Mouse (Mus musculus) heart, adult 2 months (tissue): ENCODE measurements around the gene Ddx25.

ENCODE experiments used
- CTCF ChIP-seq: fragments of 200-600 bp; IDR thresholded peaks from 2 replicates; pipeline ENCODE4 v1.8.1; 2022; ENCODE audit warnings: antibody characterized with exemption, mild to moderate bottlenecking, moderate library complexity
- POLR2A ChIP-seq: fragments of 200-500 bp; IDR thresholded peaks from 2 replicates; pipeline ENCODE4 v1.6.1; 2011; ENCODE audit warnings: mild to moderate bottlenecking, low read depth, low read length, control low read depth; ENCODE audit not compliant: insufficient read depth

GRCm38 (mm10) chr9:35541941-35542340 lies 16.4 kb downstream of the Ddx25 start:
- no peak for TF ChIP-seq CTCF
- TF ChIP-seq POLR2A, result no peak
